Mouse (Mus musculus) gonadal fat pad, adult 2 months (tissue): ENCODE measurements at regions not wholly inside any gene's neighbourhood (a gene's known extent, or its start where the extent isn't known, plus 50 kb on each side); places are given as distances from the start of the nearest gene placed in this dataset.
"Not testable (repeated sequence)": the region's sequence is repeated elsewhere in the genome, so short reads cannot be mapped to it uniquely, and the experiment has no call there.

Experiments used
- DNase-seq: peaks from one replicate; pipeline ENCODE4 v3.0.0-alpha.2; 2012; ENCODE audit warnings: low read depth

DNA sequence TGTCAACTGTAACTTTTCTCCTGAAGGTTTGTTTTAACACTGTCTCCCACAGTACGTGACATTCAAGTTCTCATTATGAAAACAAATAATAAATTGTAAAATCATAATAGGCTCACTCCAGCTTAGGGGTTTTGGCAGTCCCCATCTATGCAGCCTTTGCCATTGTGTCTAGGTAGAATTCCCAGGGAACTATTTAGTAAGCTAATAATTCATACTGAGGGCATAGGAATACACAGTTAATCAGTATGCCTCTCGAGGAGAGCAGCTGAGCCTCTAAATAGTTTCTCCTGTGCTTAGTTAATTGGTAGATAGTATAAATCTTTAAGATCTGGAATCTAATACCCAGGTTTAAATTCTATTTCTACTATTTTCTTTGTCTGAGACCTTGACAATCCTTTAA is 191.7 kb downstream of the Tprg start:
- DNase-seq: no peak

DNA sequence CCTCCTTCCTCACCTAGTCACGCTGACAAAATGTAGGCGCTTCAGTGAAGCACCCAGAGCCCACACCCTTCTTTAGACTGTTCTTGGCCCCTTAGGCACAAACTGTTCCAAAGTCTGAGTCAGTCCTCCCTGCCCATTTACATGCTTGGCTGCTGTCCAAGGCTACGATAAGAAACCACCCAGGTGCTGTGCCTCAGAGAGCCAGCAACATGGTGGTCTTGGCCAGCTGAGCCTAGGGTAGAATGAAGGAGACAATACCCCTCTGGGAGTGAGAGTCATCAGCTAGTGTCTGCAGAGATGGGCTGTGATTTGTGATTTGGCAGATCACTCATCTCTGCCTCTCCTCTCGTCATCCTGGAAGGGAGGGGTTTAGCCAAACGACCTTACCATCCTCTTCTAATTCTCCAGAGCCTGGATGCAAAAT is 197.2 kb downstream of the Tprg start:
- DNase-seq: peak; percentile 33

DNA sequence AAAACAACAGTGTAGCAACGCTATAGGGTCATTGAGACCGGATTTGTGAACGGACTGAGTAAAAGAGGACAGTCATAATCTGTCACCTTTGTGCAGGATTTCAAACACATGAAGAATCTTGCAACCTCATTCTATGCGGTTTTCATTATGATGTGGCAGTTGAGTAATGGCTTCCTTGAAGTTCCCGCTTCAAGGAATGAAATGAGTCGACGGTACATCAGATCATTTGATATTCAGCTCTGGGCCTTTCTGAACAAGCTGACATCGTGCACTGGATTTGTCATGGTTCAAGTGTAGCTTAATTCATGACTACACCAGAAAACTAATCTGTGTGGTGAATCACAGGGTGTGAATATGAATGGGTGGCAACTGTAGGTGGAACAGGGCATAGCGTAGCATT is 198.4 kb downstream of the Tprg start:
- peak; percentile 58 for DNase-seq

DNA sequence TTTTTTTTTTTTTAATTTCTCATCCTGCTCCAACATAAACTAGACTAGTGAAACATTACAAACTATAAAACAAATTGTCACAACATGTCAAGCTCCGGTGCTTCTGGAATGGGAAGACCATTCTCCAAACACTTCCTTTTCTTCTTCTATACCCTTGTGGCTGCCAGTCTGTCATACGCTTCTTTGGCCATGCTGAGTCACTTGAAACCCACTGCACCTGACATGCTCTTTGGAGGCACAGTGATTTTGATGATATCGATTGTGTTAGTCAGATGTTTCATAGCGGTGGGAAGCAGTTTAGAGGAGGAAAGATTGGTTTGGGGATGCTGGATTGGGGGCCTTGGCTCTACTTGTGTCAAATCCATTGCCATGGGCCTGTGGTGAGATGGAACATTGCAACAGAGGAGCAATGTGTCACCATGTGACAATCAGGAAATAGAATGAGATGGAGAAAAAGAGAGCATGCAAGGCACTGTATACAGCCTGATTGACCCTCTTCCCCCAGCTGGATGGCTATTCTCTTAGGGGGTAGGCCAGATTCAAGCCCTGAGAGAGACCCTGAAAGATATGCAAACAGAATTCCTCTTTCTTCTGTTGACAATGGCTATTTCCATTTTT is 197.0 kb upstream of the Trp63 start:
- no peak for DNase-seq

DNA sequence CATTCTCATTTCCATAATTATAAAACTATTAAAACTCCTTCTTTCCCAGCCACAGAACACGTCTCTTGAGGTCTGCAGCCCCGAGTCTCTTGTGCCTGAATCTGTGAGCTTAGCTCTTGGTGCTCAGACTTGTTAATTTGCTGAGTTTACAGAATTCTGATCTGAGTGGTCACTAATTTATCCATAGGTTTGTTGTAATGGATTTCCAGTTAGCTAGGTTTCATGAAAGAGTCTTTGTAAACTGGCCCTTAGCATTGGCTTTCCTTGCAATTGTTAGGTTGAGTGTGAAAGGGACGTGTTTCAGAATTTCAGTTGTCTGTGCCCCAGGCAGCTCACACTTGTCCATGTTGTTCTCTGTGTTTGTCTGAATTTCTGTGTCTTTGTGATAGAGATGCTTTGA is 192.7 kb upstream of the Trp63 start:
- no peak for DNase-seq

DNA sequence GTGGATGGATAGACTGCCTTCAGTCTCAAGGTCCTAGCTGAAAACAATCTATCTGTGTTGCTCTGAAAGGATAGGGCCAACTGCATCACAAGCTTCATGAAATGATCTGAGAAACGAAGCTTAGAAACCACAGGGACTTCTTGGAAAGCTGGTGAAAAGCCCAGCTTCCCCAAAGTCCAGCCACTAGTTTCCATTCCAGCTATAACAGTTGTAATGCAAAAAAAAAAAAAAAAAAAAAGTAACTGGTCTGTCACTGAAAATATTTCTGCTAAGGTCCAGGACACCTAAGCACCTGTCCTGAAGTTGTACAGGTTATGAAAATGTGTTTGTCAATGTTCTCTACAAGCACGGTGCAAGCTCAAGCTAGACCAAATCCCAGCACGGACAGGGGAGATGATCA is 189.4 kb upstream of the Trp63 start:
- DNase-seq: no peak

DNA sequence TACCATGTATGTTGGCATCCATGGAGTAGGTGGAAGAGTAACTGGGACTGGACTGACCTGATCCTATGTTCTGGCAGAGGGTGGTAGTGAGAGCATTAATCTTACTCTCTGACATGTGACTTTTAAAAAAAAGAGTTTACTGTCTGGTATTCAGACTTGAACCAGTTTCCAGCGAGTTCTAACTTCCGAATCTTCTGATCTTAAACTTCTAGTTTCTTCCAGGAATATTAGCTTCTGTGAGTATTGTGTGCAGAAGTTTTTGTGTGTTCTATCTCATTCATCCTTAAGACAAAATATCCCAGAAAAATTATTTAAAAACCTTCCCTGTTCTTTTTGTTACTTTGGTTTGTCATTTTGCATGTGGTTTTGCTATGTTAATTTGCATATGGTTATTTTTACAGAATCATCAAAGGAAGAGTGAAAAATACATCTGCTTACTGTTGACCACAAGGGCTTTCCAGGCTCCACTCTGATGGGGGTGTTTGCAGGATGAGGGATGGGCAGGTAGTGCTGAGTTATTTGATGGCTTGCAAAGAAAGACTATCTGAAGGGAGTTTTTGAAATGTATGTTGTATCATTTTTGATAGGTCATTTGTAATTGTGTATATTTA is 187.9 kb upstream of the Trp63 start:
- DNase-seq: no peak

DNA sequence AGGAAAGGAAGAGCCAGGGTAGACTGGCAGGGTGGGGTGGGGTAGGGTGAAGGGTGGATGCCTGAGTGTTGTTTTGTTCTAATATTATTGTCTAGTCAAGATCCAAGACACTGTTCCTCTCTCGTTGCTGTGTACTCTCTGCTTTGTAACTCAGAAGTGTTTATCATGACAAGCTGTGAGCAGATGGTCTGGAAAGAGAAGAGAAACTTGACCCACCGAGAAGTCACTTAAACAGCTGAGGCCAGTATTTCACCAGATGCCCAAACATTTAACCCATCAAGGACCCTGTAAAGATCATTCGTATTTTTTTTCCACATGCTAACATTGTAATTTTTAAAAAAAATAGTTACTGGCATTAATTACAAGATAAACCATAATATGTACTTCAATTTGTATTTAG is 178.7 kb upstream of the Trp63 start:
- DNase-seq: no peak

DNA sequence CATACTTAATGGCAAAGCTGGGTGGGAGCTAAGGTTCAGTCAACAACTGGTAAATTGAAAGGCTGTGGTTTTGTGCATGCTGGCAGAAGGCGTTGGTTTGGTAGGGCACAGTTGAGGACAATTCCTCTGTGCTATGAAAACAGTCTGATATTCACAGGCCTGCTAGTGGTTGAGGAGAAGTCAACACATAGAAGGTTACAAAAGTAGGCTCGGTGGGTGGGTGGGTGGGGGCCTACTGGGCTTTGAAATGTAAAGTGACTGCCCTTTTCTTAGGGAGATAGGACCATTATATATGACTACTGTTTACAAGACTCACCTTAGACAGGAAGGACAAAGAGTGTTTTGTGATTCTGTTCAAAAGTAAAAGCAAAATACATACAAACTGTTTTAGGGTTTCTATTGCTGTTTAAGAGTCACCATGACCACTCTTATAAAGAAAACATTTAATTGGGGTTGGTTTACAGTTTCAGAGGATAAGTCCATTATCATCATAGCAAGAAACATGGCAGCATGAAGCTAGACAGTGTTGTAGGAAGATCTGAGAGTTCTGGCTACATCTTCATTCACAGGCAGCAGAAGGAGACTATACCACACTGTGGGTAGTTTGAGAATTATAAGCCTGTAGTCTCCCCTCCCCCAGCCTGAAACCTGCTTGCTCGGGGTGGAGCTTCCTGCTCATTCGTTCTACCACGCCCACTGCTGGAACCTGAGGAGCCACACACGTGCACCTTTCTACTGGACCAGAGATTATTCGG is 166.3 kb upstream of the Trp63 start:
- DNase-seq: no peak

DNA sequence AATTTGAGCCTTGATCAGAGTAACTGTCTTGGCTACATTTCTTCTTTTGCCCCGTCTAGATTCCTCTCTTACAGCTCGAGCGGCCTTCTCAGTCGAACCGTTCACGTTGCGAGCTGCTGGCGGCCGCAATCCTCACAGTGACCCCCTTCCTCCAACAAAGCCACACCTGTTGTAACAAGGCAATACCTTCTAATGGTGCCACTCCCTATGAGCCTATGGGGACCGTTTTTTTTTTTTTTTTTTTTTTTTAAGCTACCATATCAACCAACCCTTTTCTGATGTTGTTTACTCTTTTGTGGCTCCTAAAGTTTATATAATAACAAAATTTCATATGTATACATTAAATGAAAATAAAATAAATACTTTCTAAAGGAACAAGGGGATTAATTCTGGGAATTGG is 160.4 kb upstream of the Trp63 start:
- not testable (repeated sequence) for DNase-seq

DNA sequence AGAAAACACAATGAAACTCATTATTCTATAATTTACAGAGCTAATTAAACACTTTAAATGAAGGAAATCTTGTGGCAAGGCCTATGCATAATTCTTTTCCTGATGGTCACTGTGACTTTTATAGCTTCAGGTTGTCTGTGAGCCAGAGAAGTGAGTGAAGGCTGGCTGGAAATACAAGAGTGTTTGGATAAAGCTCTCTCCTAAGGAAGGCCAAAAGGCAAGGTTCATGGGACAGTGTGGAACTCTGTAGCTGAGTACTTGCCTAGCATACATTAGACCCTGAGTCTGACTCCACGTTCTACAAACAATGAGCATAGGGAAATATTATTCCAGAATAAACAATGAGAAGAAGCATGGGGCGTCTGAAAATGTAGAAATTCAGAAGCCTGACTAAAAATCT is 159.9 kb upstream of the Trp63 start:
- no peak for DNase-seq

DNA sequence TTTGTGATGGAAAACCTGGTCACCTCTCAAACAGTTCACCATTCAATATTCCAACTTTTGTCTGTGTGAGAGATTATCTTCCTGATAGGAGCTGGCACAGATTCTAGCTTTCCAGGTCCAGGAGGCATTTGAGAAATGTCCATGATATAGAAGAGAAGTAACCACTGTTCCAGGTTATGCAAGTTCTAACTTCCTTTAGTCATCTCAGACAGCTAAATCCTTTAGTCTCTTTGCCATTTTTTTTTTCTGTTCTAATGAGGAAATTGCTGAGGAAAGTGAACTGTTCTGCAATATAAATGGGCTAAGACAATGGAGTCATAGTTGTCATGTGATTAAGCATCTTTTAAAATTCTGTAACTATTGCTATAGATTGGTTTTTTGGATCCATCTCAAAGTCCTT is 155.7 kb upstream of the Trp63 start:
- DNase-seq: no peak

DNA sequence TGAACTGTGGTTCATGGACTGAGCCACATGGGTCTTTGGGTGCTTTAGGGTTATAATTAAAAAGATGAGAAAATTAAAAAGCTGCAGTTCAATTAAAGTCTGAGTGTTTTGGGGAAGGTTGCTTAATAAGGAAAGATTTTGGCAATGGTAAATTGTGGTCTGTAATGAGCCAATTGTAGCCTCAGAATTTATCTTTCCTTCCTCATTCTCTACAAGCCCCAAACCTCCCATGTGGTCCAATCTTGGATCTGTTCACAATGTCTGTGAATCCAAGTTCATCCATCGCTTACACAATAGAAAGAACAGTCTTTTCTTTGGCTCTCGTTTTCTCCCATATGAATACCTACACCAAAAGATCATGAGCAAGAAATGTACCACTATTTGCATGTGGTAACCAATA is 155.2 kb upstream of the Trp63 start:
- DNase-seq: no peak

DNA sequence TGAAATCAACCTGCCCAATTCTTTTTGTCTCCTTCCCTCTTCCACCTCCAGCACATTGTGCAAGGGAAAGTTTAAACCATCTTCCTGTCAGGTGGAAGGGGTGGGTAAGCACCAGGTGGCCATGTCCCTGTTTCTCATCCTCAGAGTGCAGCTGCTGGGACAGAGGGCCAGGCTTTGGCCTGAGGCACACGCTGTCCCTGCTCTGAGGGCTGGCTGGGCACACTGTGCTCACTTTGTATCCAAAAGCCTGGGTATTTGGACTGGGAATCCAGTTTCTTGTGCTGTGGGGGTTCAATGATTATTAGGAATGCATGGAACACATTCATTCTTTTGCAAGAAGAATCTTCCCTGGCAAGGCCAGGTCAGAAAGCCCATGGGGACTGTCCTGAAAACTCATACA is 153.9 kb upstream of the Trp63 start:
- DNase-seq: no peak

DNA sequence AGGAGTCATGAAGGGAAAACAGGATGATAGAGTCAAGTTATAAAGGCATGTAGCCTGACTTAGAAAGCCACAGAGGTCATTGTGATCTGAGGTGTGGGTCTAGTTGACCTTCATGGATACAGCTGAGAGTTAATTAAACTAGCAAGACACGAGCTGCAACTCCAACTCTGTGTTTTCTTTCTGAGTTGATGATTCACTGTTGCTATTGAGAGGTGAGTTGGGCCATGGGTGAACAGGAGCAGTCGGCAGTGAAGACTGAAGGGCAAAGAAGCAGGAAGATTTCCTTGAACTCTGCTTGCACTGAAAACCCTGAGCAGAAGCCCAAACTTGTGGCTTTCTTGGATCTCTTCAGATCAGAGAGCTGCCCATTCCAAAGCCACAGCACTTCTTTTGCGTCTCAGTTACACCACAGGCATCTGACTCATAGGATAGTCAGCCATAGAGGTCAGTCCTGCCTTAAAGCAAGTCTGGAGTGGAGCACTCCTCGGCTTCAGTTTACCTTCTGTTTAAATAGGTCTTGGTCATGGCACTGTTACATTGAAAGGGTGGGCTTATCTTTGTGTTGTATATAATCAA is 151.7 kb upstream of the Trp63 start:
- peak; percentile 57 for DNase-seq

DNA sequence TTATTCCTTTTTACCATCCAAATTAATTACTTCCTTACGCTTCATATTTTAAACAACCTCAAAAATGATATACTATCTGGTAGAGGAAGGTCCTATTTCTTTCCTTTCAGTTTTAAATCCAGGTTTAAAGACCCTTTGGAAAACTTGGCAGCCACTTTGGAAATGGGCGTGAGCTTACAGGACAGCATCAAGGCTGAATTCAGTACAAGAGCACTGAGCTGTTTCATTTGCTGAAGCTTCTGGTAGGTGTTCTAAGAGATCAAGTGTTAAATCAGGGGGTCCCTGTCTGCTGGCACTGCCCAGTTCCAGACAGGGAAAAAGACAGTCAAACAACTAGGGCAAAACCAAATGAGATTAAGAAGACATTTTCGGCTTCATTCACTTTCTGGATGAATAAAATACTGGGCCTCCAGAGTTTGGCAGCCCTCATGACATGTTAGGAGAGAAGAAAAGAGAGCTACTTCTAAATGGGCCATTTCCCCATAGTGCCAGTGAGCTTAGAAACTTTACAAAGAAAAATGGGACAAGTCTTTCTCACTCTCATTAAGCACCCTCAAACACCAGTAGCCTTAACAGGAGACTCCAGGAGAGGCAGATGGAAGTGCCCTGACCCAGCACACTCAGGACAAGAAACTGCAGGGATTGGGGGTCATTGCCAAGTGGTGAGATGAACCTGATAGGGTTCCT is 150.9 kb upstream of the Trp63 start:
- DNase-seq: no peak

DNA sequence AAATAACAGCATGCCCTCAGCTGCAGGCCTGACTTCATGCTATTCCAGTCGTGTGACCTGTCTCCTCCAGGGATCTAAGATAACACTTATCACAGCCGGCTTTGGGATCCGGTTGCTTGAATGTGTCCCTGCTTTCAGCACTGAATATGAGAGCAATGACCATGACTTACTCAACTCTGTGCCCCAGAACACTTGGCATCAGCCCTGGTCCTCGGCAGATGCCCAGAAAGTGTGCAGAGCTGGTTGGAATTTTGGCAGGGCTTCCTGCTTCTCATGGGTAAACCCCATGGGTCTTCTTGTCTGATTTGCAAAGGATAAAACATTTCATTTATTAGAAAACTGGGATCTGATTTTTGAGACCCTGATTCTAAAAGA is 150.4 kb upstream of the Trp63 start:
- peak; percentile 54 for DNase-seq

DNA sequence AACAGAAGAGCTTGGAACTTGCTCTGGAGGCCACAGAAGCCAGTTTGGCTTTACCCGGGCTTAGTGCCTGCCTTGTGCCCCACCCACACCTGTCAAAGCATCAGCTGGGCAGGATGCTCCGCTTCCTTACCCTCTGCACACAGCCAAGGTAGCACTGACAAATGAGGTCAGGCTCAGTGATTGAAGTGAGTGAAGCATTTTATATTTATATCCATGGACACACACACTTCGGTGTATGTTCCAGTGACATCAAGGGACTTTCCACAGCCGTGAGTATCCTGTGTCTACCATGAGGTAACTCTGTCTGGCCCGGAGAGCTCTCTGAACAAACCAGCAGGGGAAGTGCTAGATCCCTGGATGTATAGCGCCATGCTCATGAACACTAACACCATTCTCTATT is 147.0 kb upstream of the Trp63 start:
- no peak for DNase-seq

DNA sequence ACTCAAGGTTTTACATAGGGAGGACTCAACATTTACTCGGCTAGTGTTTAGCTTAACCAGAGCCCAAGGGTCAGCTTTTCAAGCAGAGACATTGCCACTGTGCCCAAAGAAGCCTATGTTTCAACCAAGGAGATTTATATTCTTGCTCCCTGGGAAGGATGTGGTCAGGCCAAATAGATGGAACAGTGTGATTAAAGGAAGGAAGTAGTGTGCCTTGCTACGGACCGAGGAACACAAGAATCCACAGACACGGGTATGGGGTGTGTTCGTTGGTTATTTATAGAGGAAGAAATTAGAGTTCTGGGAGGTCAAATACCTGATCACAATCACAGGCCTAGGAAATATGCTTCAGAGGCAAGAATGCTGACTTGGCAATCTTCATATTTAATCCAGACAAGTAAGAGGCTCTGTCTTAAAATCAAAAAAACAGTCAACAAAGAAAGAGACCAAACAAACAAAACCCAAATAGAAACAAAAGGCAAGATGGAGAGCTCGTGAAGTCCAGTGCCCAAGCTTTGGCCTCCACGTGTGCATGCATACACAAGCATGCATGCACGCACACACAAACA is 133.9 kb upstream of the Trp63 start:
- DNase-seq: no peak

DNA sequence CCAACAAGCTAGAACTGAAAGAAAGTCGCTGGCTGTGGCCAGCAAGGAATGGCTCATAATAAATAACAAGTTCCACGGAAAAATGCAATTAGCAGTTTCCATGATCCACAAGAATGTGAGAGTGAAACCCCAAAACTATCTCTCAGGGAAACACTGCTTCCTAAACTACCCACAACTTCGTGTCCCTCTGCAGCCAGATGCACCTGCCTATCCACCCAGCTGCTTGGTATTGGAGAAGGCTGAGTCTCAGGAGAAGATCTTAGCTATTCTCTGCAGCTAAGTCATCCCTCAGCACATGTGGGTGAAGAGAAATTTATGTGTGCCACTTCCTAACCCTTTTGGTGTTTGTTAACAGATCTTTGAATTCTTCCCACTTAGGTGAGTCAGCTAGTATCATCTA is 126.4 kb upstream of the Trp63 start:
- DNase-seq: no peak

DNA sequence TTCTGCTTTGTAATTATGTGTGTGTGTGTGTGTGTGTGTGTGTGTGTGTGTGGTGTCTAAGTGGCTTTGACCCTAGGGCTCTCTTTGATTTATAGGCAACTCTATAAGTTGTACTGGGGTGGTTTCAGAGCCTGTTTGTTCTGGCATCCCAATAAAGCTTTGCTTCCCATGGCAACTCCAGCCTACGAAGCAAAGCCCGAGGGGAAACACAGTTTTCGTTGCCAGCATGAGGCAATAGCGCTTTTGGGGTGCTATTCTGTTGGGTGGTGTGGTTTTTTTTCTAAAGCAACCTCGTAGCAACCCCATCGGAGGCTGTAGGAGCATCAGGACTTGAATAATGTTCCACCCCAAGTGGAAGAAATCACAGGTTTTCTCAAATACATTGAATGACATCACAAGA is 103.3 kb upstream of the Trp63 start:
- peak; percentile 49 for DNase-seq
